Mouse (Mus musculus) lung, postnatal 25 days (tissue): ENCODE data around the gene Ppp1r9a.
A peak's percentile ranks its signal among the peaks of the same experiment; 100 is the strongest.

Experiments used
- DNase-seq: peaks from one replicate; pipeline ENCODE4 v3.0.0; 2022; ENCODE audit warnings: low spot score

Ppp1r9a gene

GRCm38 (mm10) chr6:5156541-5157425 lies 254.1 kb downstream of the Ppp1r9a start:
- no peak for DNase-seq

GRCm38 (mm10) chr6:5159385-5159791 lies 256.7 kb downstream of the Ppp1r9a start:
- no peak for DNase-seq

DNA sequence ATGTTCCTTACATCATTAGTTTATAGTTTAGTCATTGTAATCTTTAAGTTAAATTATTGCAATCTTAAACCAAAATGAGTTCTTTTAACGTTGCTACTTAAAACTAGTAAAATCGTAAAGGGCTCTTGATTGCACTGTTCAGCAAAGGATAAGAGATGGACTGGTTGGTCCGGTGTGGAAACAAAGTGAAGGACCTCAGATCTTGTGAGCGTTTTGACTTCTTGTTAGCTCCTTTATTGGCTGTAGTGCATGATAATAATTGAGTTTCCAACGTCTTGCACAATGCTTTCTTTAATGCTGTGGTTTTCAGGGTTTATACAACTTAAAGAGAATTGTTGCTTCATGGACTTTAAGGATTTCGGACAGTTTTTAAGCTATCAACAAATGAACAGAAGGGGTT lies 259.3 kb downstream of the Ppp1r9a start:
- DNase-seq, result no peak

DNA sequence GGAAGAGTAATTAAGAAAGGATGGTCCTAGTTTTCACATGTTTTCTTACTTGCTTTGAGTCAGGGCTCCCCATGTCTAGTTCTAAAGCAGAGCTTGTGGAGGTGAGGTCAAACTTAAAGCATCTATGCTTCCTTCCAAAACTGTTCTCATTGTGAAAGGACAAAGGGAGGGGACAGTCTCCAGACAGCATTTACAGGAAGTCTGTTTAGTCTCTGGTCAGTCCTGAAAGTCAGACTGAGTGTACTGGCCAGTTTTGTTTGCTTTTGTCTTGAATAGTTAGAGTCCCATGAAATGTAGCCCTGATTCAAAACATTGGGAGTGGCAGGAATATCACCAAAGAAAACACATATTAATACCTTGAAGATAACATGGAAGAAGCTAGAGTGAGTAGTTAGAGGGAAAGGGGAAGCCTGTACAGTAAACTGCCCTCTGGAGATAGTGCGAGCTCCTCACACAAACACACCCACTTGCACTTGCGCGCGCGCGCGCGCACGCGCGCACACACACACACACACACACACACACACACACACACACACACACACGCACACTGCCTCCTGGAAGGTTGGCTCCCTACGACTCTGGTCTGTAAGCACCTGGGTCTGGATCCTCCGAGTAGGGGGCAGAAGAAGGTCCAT lies 260.9 kb downstream of the Ppp1r9a start:
- no peak for DNase-seq

- no peak for DNase-seq
These were observed 262.1 kb downstream of the Ppp1r9a start for GRCm38 (mm10) chr6:5164855-5165254.

GRCm38 (mm10) chr6:5167051-5167677 lies 264.4 kb downstream of the Ppp1r9a start:
- no peak for DNase-seq

GRCm38 (mm10) chr6:5168158-5168557 lies 265.4 kb downstream of the Ppp1r9a start:
- no peak for DNase-seq

DNA sequence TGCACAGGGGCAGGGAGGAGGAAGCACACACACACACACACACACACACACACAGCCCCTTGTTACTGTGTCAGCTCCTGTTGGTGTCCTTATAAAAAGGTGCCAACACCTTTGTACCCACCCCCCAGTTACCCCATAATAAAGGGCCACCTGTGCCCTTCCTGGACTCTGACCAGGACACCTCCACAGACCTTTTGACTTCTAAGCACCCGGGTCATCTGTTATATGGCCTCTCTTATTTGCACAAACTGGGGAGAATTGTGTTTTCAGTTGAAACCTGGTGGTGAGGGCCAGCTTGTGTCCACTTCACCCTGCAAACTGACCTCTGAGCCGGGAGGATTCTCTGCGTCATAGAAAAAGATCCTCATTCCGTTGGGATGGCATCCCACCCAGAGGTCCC lies 268.7 kb downstream of the Ppp1r9a start:
- no peak for DNase-seq

- no peak for DNase-seq
These were observed 269.9 kb downstream of the Ppp1r9a start for GRCm38 (mm10) chr6:5172571-5172970.

DNA sequence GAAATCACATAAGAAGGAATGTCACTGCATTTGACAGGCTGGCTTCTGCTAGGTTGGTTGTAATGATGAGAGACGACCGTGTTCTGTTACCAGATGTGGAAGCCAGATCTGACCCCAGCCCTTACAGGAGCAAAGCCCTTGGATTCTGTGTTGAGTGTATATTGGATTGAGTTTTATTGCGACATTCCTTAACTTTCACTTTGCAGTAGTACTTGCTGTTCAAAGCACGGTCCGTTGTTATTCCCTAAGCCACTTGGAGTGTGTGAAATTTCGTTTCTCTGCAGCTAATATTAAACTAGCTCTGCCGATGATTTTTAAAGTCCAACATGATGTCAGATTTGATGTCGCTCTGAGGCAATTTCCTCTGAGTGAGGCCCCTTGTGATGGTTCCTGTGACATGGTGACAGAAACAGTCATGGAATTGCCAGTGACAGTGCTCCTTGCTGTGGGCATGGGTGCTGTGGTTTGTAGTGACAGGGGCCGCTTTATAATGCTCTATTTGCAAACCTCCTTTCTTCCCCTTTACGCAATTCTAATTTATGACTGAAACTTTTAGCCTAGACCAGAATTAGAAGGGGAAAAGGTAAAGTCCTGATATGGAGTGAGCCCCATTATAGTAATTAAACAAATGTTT lies 271.6 kb downstream of the Ppp1r9a start:
- DNase-seq, result peak; percentile 16

DNA sequence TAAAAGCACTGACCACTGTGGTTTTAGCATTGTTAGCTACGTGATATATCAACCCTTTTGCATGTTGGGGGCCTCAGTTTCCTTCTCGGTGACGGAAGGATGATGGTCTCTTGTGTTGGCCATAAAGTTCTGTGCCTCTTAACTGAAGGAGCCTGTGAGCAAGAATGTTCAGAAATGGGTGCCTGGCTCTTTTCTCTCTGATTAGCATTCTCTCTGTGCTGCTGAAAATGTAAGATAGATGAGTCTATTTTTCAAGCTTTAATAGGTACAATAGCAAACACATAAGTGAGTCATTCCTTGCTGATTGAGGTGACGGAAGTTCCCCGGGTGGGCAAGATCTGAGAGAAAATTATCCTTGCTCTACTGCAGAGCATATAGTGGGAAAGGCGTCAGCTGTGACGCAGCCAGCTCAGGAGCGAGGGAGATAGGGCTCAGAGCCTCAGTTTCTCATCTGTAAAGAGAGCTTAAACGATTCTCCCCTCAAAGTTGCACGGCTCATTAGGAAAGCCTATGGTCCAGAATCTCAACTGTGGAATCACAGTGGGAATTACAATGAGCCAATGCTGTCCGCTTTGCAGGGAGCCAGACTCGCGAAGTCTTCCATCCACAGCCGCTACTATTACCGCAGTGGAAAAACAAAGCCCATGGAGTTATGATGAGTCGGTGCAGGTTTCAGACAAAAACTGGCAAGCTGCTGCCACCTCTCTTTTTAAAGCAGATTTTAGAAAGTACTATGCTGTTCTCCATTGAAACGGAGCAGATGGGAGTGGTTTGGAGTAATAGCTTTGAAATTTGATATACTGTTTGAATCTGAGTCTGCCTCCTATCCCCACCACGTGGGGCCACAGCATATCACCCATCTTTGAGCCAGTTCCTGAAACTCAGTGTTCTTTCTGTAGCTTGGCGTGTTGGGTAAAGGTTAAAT lies 275.5 kb downstream of the Ppp1r9a start:
- no peak for DNase-seq

DNA sequence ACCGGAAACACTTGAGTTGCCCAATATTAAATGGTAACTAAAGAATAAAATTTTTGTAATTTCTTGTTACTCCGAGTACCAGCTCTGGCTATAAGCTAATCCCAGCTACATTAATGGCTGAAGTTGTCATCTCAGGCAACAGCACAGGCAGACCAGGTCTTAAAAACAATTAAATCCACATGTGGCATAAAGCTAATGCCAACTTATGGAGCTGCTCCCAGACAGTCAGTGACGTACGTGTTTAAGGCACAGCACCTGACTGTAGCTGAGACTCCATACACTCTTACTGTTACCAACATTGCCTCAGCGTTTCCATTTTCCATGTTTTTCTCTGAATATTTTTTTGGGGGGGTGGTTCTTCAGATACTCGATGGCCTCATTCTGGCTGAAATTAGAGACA lies 276.5 kb downstream of the Ppp1r9a start:
- no peak for DNase-seq

- DNase-seq, result no peak
These were observed 277.9 kb downstream of the Ppp1r9a start for GRCm38 (mm10) chr6:5180645-5181044.

DNA sequence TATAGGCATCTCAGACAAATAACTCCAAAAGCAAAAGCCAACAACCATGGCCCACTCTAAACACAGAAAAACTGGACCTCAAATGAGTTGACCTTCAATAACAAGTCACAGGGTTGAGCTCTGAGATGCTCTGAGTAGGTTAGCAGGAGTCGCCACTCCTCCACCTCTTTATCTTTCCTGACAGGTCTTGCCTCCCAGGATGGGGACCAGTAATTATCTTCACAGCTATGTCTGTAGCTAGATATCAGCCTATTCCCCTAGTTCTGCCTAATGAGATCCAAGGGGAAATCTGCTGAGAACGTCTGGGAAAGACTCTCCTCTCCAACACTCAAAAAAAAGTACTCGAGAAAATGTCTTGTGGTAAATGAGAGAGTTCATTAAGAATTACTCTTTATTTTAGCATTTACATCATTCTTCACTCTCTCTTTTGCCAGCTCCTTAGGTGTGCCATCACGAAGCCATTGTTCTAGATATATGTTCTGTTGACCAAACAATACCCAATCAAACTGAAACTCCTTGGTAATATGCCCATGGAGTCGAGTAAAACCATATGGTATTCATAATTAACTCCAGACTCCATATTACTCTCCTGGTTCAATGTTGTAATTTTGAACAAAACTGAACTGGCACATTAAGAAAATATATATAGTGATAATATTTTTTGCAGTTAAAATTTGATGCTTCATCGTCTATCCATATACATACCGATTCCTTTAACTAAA lies 283.7 kb downstream of the Ppp1r9a start:
- DNase-seq, result no peak

GRCm38 (mm10) chr6:5187586-5187985 lies 284.9 kb downstream of the Ppp1r9a start:
- DNase-seq, result no peak

DNA sequence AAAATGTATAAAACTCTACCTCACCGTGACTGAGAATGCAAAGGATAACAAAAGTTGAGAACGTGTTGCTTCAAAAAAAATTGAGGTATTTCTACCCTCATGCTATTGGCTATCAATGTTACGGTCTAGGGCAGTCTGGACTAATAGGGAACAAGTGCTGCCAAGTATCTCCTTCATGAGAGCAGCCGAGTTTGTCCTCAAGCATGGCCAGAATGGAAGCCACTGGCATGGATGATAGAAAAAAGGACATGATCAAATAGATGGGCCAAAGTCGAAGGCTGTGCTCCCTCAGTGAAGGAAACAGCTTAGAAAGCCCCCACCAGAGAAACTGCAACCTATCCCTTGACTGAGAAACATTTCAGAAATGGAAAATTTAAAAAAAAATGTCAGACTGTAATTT lies 285.3 kb downstream of the Ppp1r9a start:
- no peak for DNase-seq

DNA sequence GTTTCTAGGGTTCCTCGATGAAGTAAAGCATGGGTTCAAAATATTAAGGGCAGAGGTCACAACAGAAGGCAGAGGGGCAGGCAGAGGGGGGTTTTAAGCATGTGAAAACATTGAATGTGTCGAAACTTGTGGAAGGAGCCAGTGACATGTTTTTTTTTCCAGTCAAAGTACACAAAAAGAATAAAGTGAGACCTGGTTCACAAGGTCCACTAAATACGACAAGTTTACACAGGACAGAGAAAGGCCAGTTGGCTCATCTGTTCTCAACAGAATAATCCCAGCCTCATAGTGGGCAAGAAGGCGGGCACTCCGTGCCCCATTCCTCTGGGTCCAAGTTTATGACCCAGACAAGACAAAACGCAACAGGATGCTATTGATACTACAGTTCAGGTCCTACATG lies 286.2 kb downstream of the Ppp1r9a start:
- no peak for DNase-seq

- DNase-seq, result peak; percentile 72
These were observed 286.8 kb downstream of the Ppp1r9a start for GRCm38 (mm10) chr6:5189507-5189906.

DNA sequence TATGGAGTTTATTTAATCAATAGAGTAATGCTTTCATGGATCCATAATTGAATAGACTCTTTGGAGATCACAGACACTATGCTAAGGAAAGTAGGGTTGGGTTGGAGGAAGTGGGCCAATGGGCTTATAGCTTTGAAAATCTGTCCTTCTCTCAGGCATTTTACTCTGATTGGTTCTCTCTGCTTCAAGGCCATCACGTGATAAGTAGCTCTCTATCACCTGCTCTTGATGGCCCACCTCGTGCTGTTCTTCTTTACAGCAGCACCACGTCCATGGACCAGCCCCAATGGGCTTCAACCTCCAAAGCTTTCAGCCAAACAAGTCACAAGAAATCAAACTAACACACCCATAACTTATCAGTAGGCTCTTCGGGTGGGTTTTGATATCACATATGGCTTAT lies 288.0 kb downstream of the Ppp1r9a start:
- no peak for DNase-seq

DNA sequence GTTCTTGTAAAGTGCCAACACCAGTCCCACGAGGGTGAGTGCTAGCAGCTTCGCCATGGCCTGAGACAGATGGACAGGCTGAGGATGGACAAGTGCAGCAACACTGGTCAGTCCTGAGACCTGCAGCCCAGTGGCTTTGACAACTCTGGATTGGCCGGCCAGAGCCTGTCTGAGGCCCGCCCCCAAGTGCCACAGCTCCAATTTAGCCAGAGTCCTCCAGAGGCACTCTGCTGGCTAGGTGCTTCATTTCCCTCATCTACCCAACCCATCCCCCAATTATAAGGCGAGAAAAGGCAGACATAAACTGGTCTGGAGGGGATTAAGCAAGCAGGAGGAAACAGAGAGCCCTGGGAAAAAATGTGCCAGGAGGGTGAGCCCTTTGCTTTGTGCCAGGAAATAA lies 291.0 kb downstream of the Ppp1r9a start, which contains the start of gene Pon1:
Gene Pon1, minus strand, starts transcription at position 254 of the 400 bp plus-strand sequence.
- peak; percentile 39 for DNase-seq

DNA sequence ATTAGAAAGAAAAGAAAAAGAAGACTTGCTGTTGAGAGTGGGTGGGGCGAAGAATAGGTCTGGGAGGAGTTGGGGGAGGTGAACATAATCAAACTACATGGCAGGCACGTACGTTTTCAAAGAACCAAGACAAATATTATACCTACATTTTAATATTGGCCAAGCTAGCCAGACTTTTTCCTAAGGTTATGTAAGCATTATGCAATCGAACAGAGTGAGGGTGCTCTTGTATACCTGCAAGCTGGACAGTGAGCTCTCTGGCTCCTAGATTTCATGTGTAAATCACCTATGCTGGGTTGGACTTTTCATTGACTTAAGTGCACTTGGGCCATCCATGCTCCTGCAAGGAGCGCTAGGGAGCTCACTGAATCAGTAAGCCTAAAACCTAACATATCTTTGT lies 295.9 kb downstream of the Ppp1r9a start:
- DNase-seq, result peak; percentile 52
